Mouse (Mus musculus): ENCODE results near the gene Hcar2. TPM values are rescaled to one million over a fixed set of nuclear protein-coding genes. Genes with fewer than 3 reads are reported as not detected.

The Hcar2 gene
- polyA plus RNA-seq, 1 experiment from 2014 or later = not detected

DNA sequence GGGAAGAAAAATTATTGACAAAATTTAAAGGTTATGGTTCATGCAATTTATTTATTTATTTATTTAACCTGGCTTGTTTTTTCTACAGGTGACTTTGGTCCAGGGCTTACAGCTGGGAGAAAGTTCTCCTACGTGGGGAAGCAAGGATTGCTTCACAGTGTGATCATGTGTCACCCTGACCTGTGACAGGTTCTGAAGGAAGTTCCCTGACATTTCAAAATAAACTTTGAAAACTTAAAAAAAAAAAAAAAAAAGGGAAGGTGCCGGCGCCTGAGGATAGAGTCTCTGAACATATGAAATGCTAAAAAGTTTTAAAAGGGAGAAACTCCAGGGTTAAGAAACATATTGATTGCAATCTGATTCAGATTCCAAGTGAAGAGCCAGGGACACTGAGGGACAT lies 21.1 kb upstream of the Hcar2 start:
- Histone ChIP-seq H3K27ac (replicated peaks) (no peak overlapping the region), H3K27me3 (no peaks in the 10 kb centered on the region), H3K4me1 (replicated peaks) (no peaks in the 10 kb centered on the region), H3K36me3 (no peaks in the 10 kb centered on the region), H3K9ac (no peak overlapping the region), H3K9me3 (no peaks in the 10 kb centered on the region), H3K4me3 (no peak overlapping the region), H3K4me2 (no peak overlapping the region)
- WGBS = 84% methylated on average over 3 of the region's 3 CpGs
- ATAC-seq (ENCODE audit: low FRiP score, low read depth) = no peak

DNA sequence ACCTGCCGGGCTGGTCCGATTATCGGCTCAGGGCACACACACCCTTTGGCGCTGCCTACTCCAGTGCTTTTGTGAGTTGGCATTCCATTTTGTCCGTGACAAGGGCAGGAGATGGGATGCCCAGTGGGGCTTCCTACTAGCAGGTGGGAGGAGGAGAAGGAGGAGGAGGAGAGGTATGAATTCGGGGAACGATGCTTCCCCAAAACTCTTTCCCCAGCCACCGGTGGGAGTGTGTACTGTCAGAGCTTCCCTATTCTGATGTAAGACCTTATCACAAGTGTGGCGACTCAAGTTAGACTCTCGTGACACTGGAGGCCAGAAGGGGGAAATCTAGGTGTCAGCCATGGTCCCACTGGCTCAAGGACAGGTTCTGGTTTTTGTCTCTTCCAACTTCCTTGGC lies 19.0 kb upstream of the Hcar2 start:
- H3K27me3 ChIP-seq = no peaks in the 10 kb centered on the region
- no peak overlapping the region for H3K9ac ChIP-seq
- 79% methylated on average over 10 of the region's 10 CpGs for WGBS

DNA sequence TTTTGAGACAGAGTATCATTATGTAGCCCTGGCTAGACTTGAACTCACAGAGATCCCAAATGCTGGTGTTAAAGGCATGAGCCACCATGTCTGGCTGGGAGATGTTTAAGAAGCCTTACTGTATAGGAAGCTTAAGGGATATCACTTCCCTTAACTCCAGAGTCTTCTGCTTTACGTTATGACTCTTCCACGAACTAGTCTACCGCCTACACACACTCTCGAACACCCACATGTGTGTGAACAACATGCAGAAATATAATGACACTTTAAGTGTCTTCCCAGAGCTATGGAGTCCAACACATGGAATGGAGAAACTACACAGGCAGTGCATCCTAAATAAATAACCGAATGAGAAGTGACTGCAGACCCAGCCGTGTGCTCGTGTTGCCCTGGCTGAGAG lies 18.6 kb upstream of the Hcar2 start:
- Histone ChIP-seq H3K4me1 (replicated peaks) (no peaks in the 10 kb centered on the region), H3K4me2 (no peak overlapping the region), H3K27ac (replicated peaks) (no peak overlapping the region), H3K4me3 (no peak overlapping the region), H3K27me3 (no peaks in the 10 kb centered on the region), H3K36me3 (no peaks in the 10 kb centered on the region), H3K9me3 (no peaks in the 10 kb centered on the region), H3K9ac (no peak overlapping the region)
- WGBS = 85% methylated on average over 7 of the region's 7 CpGs
- ATAC-seq (ENCODE audit: low FRiP score, low read depth) = no peak

More for the DNA sequence above, 19.0 kb upstream of the Hcar2 start:
- H3K27ac ChIP-seq (replicated peaks) = no peak overlapping the region
- no peaks in the 10 kb centered on the region for H3K9me3 ChIP-seq
- H3K36me3 ChIP-seq = no peaks in the 10 kb centered on the region
- H3K4me3 ChIP-seq = no peak overlapping the region
- ATAC-seq (ENCODE audit: low FRiP score, low read depth) = no peak
- H3K4me2 ChIP-seq = no peak overlapping the region
- no peaks in the 10 kb centered on the region for H3K4me1 ChIP-seq (replicated peaks)

DNA sequence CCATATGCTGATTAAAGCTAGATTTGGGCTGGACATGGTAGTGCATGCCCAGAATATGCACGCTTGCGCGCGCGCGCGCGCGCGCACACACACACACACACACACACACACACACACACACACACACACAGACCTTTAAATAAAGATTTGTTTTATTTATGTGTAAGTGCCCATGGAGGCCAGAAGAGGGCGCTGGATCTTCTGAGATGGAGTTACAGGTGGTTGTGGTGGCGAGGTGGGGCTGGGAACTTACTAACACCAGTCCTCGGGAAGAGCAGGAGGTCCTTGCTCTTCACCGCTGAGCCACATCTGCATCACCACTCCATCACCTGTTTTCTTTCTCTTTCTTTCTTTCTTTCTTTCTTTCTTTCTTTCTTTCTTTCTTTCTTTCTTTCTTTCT lies 15.5 kb upstream of the Hcar2 start:
- WGBS = 80% methylated on average over 14 of the region's 14 CpGs
- Histone ChIP-seq H3K9ac (no peak overlapping the region), H3K4me3 (no peak overlapping the region), H3K9me3 (no peaks in the 10 kb centered on the region), H3K36me3 (no peaks in the 10 kb centered on the region), H3K4me2 (no peak overlapping the region), H3K27ac (replicated peaks) (no peak overlapping the region), H3K27me3 (no peaks in the 10 kb centered on the region), H3K4me1 (replicated peaks) (no peaks in the 10 kb centered on the region)
- ATAC-seq (ENCODE audit: low FRiP score, low read depth) = no peak

DNA sequence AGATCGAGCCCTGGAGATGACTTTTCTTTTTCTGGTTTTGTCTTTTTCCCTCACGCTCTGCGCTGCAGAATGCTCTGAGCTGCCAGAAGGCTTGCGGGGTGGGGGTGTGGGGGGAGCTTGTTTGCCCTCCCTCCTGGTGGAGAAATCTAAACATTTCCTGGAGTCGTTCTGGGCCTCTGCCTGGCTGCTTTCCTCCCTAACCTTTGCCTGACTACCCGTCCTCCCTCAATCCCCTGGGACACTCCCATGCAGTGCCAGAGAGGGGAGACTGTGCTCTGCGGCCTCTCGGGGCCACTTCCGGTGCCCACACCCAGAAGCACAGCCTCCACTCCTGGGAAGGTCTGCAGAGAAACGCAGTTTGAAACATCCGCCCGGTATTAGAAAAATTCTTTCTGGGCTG lies 14.6 kb upstream of the Hcar2 start, which contains the start of gene Hcar1:
TSS of gene Hcar1 (minus strand) at position 93 of the 400 bp plus-strand sequence.
- Histone ChIP-seq H3K9me3 (no peaks in the 10 kb centered on the region), H3K27ac (replicated peaks) (no peak within 1 kb of the TSS), H3K4me2 (no peak within 1 kb of the TSS), H3K4me1 (replicated peaks) (no peaks in the 10 kb centered on the region), H3K4me3 (no peak within 1 kb of the TSS), H3K27me3 (no peaks in the 10 kb centered on the region), H3K9ac (no peak within 1 kb of the TSS), H3K36me3 (no peaks in the 10 kb centered on the region)
- WGBS = 74% methylated on average over 12 of the region's 12 CpGs
- no peak for ATAC-seq (ENCODE audit: low FRiP score, low read depth)

DNA sequence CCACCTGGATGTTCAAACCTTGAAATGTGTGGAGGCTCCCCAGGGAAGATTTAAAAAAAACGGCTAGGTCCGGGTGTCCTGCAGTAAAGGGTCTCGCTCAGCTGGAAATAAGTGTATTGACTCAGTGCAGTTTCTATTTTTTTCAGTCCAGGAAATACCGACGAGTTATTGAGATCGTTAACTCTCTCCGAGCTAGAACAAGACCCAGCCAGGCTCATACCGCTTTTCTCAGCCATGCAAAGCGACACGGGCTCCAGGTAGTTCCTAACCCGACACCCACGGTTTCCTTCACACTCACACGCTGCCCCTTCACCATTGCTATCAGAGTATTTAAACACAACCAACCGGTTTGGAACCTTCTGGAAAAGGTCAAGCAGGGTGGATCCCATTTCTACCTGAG lies 12.8 kb upstream of the Hcar2 start:
- no peak overlapping the region for H3K9ac ChIP-seq
- H3K27me3 ChIP-seq = no peaks in the 10 kb centered on the region
- H3K4me3 ChIP-seq = no peak overlapping the region
- no peak overlapping the region for H3K27ac ChIP-seq (replicated peaks)
- ATAC-seq (ENCODE audit: low FRiP score, low read depth) = no peak
- H3K36me3 ChIP-seq = no peaks in the 10 kb centered on the region
- 72% methylated on average over 14 of the region's 14 CpGs for WGBS
- no peaks in the 10 kb centered on the region for H3K4me1 ChIP-seq (replicated peaks)
- peak overlapping the region; percentile 27 for H3K4me2 ChIP-seq
- no peaks in the 10 kb centered on the region for H3K9me3 ChIP-seq

DNA sequence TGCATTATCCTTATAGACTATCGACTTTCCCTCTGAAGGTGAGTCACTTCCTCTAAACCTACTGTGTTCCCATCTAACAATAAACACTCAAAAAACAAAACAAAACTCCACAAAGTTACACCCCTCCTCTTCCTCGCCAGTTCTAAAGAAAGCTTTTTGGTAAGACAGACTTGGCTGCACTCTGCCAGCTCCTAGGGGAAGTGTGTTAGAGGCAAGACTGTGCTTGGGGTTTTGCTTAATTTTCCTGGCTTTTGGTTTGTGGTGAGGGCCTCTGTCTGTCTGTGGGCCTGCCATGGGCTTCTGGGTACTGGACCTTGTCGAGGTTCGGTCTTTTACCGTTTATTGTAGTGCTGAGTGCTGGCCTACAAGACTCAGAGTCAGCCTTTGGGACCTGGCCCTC lies 8.9 kb upstream of the Hcar2 start:
- 91% methylated on average over 5 of the region's 5 CpGs for WGBS
- Histone ChIP-seq H3K9me3 (no peaks in the 10 kb centered on the region), H3K27ac (replicated peaks) (no peak overlapping the region), H3K4me1 (replicated peaks) (no peaks in the 10 kb centered on the region), H3K4me2 (no peak overlapping the region), H3K36me3 (no peaks in the 10 kb centered on the region), H3K27me3 (no peaks in the 10 kb centered on the region), H3K4me3 (no peak overlapping the region), H3K9ac (no peak overlapping the region)
- ATAC-seq (ENCODE audit: low FRiP score, low read depth) = no peak

GRCm38 (mm10) chr5:123869615-123870014 lies 4.3 kb upstream of the Hcar2 start:
- Histone ChIP-seq H3K4me1 (replicated peaks) (no peaks in the 10 kb centered on the region), H3K9me3 (no peaks in the 10 kb centered on the region), H3K4me2 (no peak overlapping the region), H3K27me3 (no peaks in the 10 kb centered on the region), H3K9ac (no peak overlapping the region), H3K27ac (replicated peaks) (no peak overlapping the region), H3K4me3 (no peak overlapping the region), H3K36me3 (no peaks in the 10 kb centered on the region)
- no peak for ATAC-seq (ENCODE audit: low FRiP score, low read depth)
- WGBS = 91% methylated on average over 4 of the region's 4 CpGs

DNA sequence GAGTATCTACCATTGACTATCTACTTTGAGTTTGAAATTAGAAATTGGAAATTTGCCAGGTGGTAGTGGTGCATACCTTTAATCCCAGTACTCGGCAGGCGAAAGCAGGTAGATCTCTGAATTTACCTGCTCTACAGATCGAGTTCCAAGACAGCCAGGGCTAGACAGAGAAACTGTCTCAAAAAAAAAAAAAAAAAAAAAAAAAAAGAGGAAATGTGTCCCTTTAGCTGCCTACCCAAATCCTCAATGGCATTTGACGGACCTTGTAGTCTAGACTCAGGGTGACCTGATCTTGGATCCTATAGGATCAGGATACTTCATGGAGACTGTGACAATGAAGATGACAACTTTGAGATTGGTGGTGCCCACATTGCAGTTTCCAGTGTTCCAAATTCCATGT lies 1.2 kb upstream of the Hcar2 start:
- WGBS = 87% methylated on average over 4 of the region's 4 CpGs
- no peak overlapping the region for H3K4me3 ChIP-seq
- no peak overlapping the region for H3K27ac ChIP-seq (replicated peaks)
- ATAC-seq (ENCODE audit: low FRiP score, low read depth) = no peak
- H3K4me2 ChIP-seq = no peak overlapping the region
- no peaks in the 10 kb centered on the region for H3K36me3 ChIP-seq
- no peaks in the 10 kb centered on the region for H3K4me1 ChIP-seq (replicated peaks)
- H3K27me3 ChIP-seq = no peaks in the 10 kb centered on the region
- no peak overlapping the region for H3K9ac ChIP-seq
- no peaks in the 10 kb centered on the region for H3K9me3 ChIP-seq

GRCm38 (mm10) chr5:123863934-123864333 lies 1.4 kb downstream of the Hcar2 start:
- Histone ChIP-seq H3K4me2 (no peak overlapping the region), H3K27ac (replicated peaks) (no peak overlapping the region), H3K9ac (no peak overlapping the region), H3K4me3 (no peak overlapping the region), H3K9me3 (no peaks in the 10 kb centered on the region), H3K4me1 (replicated peaks) (no peaks in the 10 kb centered on the region), H3K27me3 (no peaks in the 10 kb centered on the region), H3K36me3 (no peaks in the 10 kb centered on the region)
- ATAC-seq (ENCODE audit: low FRiP score, low read depth) = no peak
- 91% methylated on average over 14 of the region's 14 CpGs for WGBS

GRCm38 (mm10) chr5:123862374-123863350 lies 2.6 kb downstream of the Hcar2 start:
- 84% methylated on average over 15 of the region's 15 CpGs for WGBS
- H3K9ac ChIP-seq = no peak overlapping the region
- ATAC-seq (ENCODE audit: low FRiP score, low read depth) = no peak

GRCm38 (mm10) chr5:123858798-123859197 lies 6.5 kb downstream of the Hcar2 start:
- Histone ChIP-seq H3K4me1 (replicated peaks) (no peaks in the 10 kb centered on the region), H3K4me2 (no peak overlapping the region), H3K27me3 (no peaks in the 10 kb centered on the region), H3K4me3 (no peak overlapping the region), H3K27ac (replicated peaks) (no peak overlapping the region), H3K36me3 (no peaks in the 10 kb centered on the region), H3K9me3 (no peaks in the 10 kb centered on the region), H3K9ac (no peak overlapping the region)
- WGBS = 86% methylated on average over 11 of the region's 11 CpGs
- ATAC-seq (ENCODE audit: low FRiP score, low read depth) = no peak

More at GRCm38 (mm10) chr5:123862374-123863350, 2.6 kb downstream of the Hcar2 start:
- Histone ChIP-seq H3K4me3 (no peak overlapping the region), H3K36me3 (no peaks in the 10 kb centered on the region), H3K27me3 (no peaks in the 10 kb centered on the region), H3K4me1 (replicated peaks) (no peaks in the 10 kb centered on the region), H3K9me3 (no peaks in the 10 kb centered on the region), H3K4me2 (no peak overlapping the region), H3K27ac (replicated peaks) (no peak overlapping the region)
